Mouse (Mus musculus): ENCODE data around the gene Golph3l. TPM values are rescaled to one million over a fixed set of nuclear protein-coding genes. Genes with fewer than 3 reads are reported as not detected.
A peak's percentile ranks its signal among the peaks of the same experiment; 100 is the strongest.

The Golph3l gene
- polyA plus RNA-seq, 1 experiment from 2014 or later, result 27.9 TPM

DNA sequence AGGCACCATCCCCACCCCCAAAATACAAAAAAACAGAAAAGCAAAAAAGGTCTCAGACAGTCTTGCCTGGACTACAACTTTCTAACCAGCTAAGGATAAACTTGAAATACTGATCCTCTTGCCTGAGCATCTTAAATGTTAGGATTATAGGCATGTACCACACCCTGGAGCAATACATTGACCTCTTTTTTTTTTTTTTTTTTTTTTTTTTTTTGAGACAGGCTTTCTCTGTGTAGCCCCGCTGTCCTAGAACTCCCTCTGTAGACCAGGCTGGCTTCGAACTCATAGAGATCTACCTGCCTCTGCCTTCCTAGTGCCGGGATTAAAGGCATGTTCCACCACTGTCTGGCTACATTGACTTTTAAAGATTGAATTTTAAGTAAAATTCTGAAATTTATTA, 28.0 kb upstream of the Golph3l start:
- Histone ChIP-seq H3K9me3 (ENCODE audit: control insufficient read depth, low read length) (no peaks in the 10 kb centered on the region), H3K27me3 (replicated peaks; ENCODE audit: control insufficient read depth, insufficient read depth, low read length) (no peaks in the 10 kb centered on the region), H3K27ac (replicated peaks; ENCODE audit: low read depth, low read length) (no peak overlapping the region), H3K4me3 (ENCODE audit: low read depth, low read length) (no peak overlapping the region), H3K9ac (ENCODE audit: low read depth, low read length) (no peak overlapping the region), H3K4me1 (ENCODE audit: control insufficient read depth, insufficient read depth, low read length) (no peaks in the 10 kb centered on the region), H3K4me2 (ENCODE audit: low read depth, low read length) (no peak overlapping the region), H3K36me3 (ENCODE audit: control insufficient read depth, insufficient read depth, low read length) (no peaks in the 10 kb centered on the region)
- ATAC-seq (ENCODE audit: low read depth) (no peak), DNase-seq (ENCODE audit: low spot score) (no peak)
- WGBS, result 91% methylated on average over 3 of the region's 3 CpGs

DNA sequence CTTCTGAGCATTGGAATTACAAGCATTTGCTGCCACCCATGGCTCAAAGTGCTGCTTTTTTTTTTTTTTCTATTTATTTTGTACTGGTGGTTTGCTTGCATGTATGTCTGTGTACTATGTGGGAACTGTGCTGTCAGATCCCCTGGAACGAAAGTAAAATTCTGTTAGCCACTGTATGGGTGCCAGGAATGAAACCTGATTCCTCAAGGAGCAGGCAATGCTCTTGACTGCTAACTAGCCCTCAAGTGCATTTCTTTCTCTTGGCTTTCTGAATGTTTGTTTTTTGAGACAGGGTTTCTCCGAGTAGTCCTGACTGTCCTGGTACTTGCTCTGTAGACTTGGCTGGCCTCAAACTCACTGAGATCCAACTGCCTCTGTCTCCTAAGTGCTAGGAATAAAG, 26.9 kb upstream of the Golph3l start:
- H3K4me3 ChIP-seq (ENCODE audit: low read depth, low read length), result no peak overlapping the region
- DNase-seq (ENCODE audit: low spot score) (peak; percentile 2), ATAC-seq (ENCODE audit: low read depth) (no peak)
- no peaks in the 10 kb centered on the region for H3K4me1 ChIP-seq (ENCODE audit: control insufficient read depth, insufficient read depth, low read length)
- no peak overlapping the region for H3K4me2 ChIP-seq (ENCODE audit: low read depth, low read length)
- H3K9me3 ChIP-seq (ENCODE audit: control insufficient read depth, low read length), result no peaks in the 10 kb centered on the region
- H3K27me3 ChIP-seq (replicated peaks; ENCODE audit: control insufficient read depth, insufficient read depth, low read length), result no peaks in the 10 kb centered on the region
- no peaks in the 10 kb centered on the region for H3K36me3 ChIP-seq (ENCODE audit: control insufficient read depth, insufficient read depth, low read length)
- H3K27ac ChIP-seq (replicated peaks; ENCODE audit: low read depth, low read length), result no peak overlapping the region
- H3K9ac ChIP-seq (ENCODE audit: low read depth, low read length), result no peak overlapping the region
- WGBS, result 53% methylated on average over 2 of the region's 2 CpGs

DNA sequence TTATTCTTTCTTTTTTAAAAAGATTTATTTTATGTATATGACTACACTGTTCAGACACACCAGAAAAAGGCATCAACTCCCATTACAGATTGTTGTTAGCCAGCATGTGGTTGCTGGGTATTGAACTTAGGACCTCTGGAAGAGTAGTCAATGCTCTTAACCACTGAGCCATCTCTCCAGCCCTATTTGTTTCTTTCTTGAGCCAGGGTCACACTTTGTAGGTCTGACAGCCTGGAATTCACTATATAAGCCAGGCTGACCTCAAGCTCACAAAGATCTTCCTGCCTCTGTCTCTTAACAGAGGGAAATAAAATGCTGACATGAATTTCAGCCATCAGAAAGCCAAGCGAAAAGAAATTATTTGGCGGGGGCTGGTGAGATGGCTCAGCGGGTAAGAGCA, 19.1 kb upstream of the Golph3l start:
- 88% methylated on average over 3 of the region's 3 CpGs for WGBS

DNA sequence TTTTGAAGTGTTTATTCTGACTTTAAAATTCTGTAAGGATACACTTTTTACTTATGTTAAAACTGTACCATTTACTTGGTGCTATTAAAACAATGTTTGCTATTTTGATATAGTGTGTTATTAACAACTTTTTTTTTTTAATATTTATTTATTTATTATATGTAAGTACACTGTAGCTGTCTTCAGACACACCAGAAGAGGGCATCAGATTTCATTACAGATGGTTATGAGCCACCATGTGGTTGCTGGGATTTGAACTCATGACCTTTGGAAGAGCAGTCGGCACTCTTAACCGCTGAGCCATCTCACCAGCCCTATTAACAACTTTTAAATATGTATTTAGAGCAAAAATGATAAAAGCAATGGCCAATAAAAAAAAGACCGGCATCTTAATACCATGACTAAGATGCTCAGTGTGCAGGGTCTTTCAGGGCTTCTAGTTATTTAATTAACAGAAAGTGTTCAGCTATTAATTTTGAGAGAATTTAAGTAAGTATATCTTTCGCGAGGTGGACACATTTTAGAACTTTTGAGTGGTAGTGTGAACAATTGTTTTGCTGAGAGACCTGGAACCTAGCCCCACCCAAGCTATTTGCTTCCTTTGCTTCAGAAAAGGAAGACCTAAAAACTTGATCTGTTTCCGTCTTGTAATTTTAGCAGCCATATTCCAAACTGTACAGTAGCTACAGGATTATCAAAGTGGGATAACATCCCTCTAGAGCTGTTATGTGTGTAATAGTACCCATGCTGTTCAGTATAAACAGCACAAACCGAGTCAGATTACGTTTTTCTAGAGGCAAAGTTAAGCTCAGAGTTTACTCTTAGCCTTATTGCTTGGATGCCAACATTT, 755 bp upstream of the Golph3l start:
- ATAC-seq (ENCODE audit: low read depth), result no peak
- Histone ChIP-seq H3K27ac (replicated peaks; ENCODE audit: low read depth, low read length) (0 out of 2 replicates have a peak overlapping the region, but pooled peaks have one; percentile 19), H3K36me3 (ENCODE audit: control insufficient read depth, insufficient read depth, low read length) (peaks cover 20% of the 10 kb centered on the region), H3K4me2 (ENCODE audit: low read depth, low read length) (peak overlapping the region; percentile 75), H3K9ac (ENCODE audit: low read depth, low read length) (no peak overlapping the region), H3K27me3 (replicated peaks; ENCODE audit: control insufficient read depth, insufficient read depth, low read length) (no peaks in the 10 kb centered on the region), H3K4me3 (ENCODE audit: low read depth, low read length) (peak overlapping the region; percentile 66), H3K9me3 (ENCODE audit: control insufficient read depth, low read length) (no peaks in the 10 kb centered on the region), H3K4me1 (ENCODE audit: control insufficient read depth, insufficient read depth, low read length) (peaks cover 8% of the 10 kb centered on the region)
- 53% methylated on average over 8 of the region's 8 CpGs for WGBS
- DNase-seq (ENCODE audit: low spot score), result no peak

More for the DNA sequence above, 19.1 kb upstream of the Golph3l start:
- H3K9me3 ChIP-seq (ENCODE audit: control insufficient read depth, low read length), result no peaks in the 10 kb centered on the region
- no peak for DNase-seq (ENCODE audit: low spot score)
- no peak for ATAC-seq (ENCODE audit: low read depth)
- no peaks in the 10 kb centered on the region for H3K4me1 ChIP-seq (ENCODE audit: control insufficient read depth, insufficient read depth, low read length)
- H3K36me3 ChIP-seq (ENCODE audit: control insufficient read depth, insufficient read depth, low read length), result no peaks in the 10 kb centered on the region
- H3K4me3 ChIP-seq (ENCODE audit: low read depth, low read length), result no peak overlapping the region
- no peaks in the 10 kb centered on the region for H3K27me3 ChIP-seq (replicated peaks; ENCODE audit: control insufficient read depth, insufficient read depth, low read length)
- no peak overlapping the region for H3K27ac ChIP-seq (replicated peaks; ENCODE audit: low read depth, low read length)
- H3K9ac ChIP-seq (ENCODE audit: low read depth, low read length), result no peak overlapping the region
- no peak overlapping the region for H3K4me2 ChIP-seq (ENCODE audit: low read depth, low read length)

DNA sequence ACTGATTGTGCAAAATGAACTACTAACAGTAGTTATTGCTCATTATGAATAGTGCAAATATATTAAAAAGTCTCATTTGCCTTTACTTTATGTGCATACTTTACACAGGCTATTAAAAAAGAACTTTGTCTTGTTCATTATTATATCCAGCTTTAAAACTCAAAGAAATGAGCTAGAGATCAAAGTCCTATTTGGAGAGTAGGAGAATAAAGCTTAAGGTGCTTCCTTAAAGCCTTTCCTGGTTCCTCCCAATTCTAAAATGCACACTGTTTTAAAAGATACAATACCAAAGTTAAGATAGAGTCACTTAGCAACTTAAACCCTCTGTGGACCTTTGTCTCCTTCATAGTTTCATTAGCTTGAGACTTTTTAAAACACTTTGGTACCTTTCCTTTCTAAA, 10.0 kb downstream of the Golph3l start:
- H3K4me1 ChIP-seq (ENCODE audit: control insufficient read depth, insufficient read depth, low read length), result no peaks in the 10 kb centered on the region
- H3K9ac ChIP-seq (ENCODE audit: low read depth, low read length), result no peak overlapping the region
- H3K4me2 ChIP-seq (ENCODE audit: low read depth, low read length), result no peak overlapping the region
- peaks cover 31% of the 10 kb centered on the region for H3K36me3 ChIP-seq (ENCODE audit: control insufficient read depth, insufficient read depth, low read length)
- H3K27me3 ChIP-seq (replicated peaks; ENCODE audit: control insufficient read depth, insufficient read depth, low read length), result no peaks in the 10 kb centered on the region
- DNase-seq (ENCODE audit: low spot score) (no peak), ATAC-seq (ENCODE audit: low read depth) (no peak)
- no peak overlapping the region for H3K4me3 ChIP-seq (ENCODE audit: low read depth, low read length)
- H3K9me3 ChIP-seq (ENCODE audit: control insufficient read depth, low read length), result no peaks in the 10 kb centered on the region
- H3K27ac ChIP-seq (replicated peaks; ENCODE audit: low read depth, low read length), result no peak overlapping the region

DNA sequence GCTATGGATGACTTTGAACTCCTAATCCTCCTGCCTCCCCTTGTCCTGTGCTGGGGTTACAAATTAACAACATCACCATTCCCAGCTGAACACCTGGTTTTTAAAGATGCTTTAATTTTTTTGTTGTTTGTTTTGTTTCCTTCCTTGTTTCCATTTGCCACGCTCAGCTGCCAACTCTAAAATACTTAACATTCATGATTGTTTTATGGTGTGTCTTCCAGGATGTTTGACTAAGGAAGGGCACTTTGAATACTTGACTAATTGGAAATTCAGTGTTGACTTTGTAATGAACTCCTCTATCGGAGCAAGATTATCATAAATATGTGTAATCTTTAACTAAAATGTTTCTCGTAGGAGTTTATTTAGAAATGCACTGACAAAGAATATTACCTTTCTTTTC, 12.6 kb downstream of the Golph3l start:
- DNase-seq (ENCODE audit: low spot score) (no peak), ATAC-seq (ENCODE audit: low read depth) (no peak)
- H3K9me3 ChIP-seq (ENCODE audit: control insufficient read depth, low read length), result no peaks in the 10 kb centered on the region
- no peaks in the 10 kb centered on the region for H3K4me1 ChIP-seq (ENCODE audit: control insufficient read depth, insufficient read depth, low read length)
- no peak overlapping the region for H3K4me2 ChIP-seq (ENCODE audit: low read depth, low read length)
- no peak overlapping the region for H3K27ac ChIP-seq (replicated peaks; ENCODE audit: low read depth, low read length)
- peaks cover 12% of the 10 kb centered on the region for H3K36me3 ChIP-seq (ENCODE audit: control insufficient read depth, insufficient read depth, low read length)
- H3K4me3 ChIP-seq (ENCODE audit: low read depth, low read length), result no peak overlapping the region
- no peak overlapping the region for H3K9ac ChIP-seq (ENCODE audit: low read depth, low read length)
- WGBS, result 86% methylated on average over 3 of the region's 3 CpGs
- H3K27me3 ChIP-seq (replicated peaks; ENCODE audit: control insufficient read depth, insufficient read depth, low read length), result no peaks in the 10 kb centered on the region

DNA sequence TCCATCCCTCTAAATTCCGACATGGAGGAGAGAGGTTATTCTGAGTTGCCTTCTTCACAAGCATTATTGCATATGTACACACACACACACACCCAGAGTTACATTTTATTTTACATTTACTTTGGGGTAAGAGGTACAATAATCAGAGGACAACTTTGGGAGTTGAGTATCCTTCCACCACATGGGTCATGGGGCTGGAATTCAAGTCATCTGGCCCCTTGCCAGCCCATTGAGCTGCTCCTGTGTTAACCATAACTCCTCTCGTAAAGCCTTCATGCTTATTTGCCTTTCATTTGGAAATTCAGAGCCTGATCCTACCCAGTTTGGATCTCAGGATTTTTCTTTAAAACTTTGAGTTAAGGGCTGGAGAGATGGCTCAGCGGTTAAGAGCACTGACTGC, 17.4 kb downstream of the Golph3l start:
- ATAC-seq (ENCODE audit: low read depth), result no peak
- H3K27ac ChIP-seq (replicated peaks; ENCODE audit: low read depth, low read length), result no peak overlapping the region

DNA sequence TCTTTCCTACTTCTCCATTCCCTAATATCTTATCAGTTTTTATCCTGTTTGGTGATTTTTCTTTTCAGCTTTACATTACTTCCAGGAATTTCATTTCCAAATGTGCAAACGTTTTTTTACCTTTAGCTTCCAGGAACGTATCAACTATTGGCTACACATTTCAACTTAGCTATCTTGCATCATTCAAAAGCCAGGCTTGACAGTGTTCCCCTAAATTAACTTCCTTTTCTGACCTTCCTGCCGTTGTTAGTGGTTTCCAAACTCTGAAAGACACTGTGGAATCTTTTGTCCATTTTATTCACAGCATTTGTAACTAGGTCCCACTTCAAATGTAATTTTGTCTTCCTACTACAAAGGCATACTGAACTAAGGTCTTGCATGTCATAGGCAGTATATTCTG, 20.5 kb downstream of the Golph3l start:
- H3K27ac ChIP-seq (replicated peaks; ENCODE audit: low read depth, low read length), result no peak overlapping the region
- peaks cover 46% of the 10 kb centered on the region for H3K36me3 ChIP-seq (ENCODE audit: control insufficient read depth, insufficient read depth, low read length)
- no peak overlapping the region for H3K9ac ChIP-seq (ENCODE audit: low read depth, low read length)
- WGBS, result 64% methylated on average over 3 of the region's 3 CpGs
- no peak overlapping the region for H3K4me3 ChIP-seq (ENCODE audit: low read depth, low read length)
- no peak overlapping the region for H3K4me2 ChIP-seq (ENCODE audit: low read depth, low read length)
- ATAC-seq (ENCODE audit: low read depth), result no peak
- H3K27me3 ChIP-seq (replicated peaks; ENCODE audit: control insufficient read depth, insufficient read depth, low read length), result no peaks in the 10 kb centered on the region
- no peaks in the 10 kb centered on the region for H3K4me1 ChIP-seq (ENCODE audit: control insufficient read depth, insufficient read depth, low read length)
- no peak for DNase-seq (ENCODE audit: low spot score)
- no peaks in the 10 kb centered on the region for H3K9me3 ChIP-seq (ENCODE audit: control insufficient read depth, low read length)

More for the DNA sequence above, 17.4 kb downstream of the Golph3l start:
- H3K9ac ChIP-seq (ENCODE audit: low read depth, low read length), result no peak overlapping the region
- 80% methylated on average over 3 of the region's 3 CpGs for WGBS
- H3K4me2 ChIP-seq (ENCODE audit: low read depth, low read length), result no peak overlapping the region
- H3K4me1 ChIP-seq (ENCODE audit: control insufficient read depth, insufficient read depth, low read length), result no peaks in the 10 kb centered on the region
- H3K36me3 ChIP-seq (ENCODE audit: control insufficient read depth, insufficient read depth, low read length), result peaks cover 41% of the 10 kb centered on the region
- no peak for DNase-seq (ENCODE audit: low spot score)
- no peak overlapping the region for H3K4me3 ChIP-seq (ENCODE audit: low read depth, low read length)
- no peaks in the 10 kb centered on the region for H3K27me3 ChIP-seq (replicated peaks; ENCODE audit: control insufficient read depth, insufficient read depth, low read length)
- no peaks in the 10 kb centered on the region for H3K9me3 ChIP-seq (ENCODE audit: control insufficient read depth, low read length)

DNA sequence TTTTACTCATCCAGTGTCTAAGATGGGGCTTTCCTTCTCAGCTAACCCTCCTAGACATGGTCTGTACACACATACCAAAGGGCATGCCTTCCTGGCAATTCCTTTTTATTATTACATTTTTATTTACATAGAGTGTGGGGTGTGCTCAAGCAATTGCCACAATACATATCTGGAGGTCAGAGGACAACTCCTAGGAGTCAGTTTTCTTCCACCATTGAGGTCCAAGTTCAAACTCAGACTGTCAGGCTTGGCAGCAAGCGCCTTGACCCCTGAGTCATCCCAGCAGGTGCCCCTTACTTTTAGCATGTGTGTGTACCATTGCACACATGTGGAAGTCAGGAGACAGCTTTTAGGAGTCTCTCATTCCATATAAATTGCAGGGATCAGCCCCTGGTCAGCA, 25.3 kb downstream of the Golph3l start:
- no peaks in the 10 kb centered on the region for H3K27me3 ChIP-seq (replicated peaks; ENCODE audit: control insufficient read depth, insufficient read depth, low read length)
- H3K4me3 ChIP-seq (ENCODE audit: low read depth, low read length), result no peak overlapping the region
- WGBS, result 89% methylated on average over 1 of the region's 1 CpGs
- H3K9ac ChIP-seq (ENCODE audit: low read depth, low read length), result no peak overlapping the region
- DNase-seq (ENCODE audit: low spot score) (no peak), ATAC-seq (ENCODE audit: low read depth) (no peak)
- H3K36me3 ChIP-seq (ENCODE audit: control insufficient read depth, insufficient read depth, low read length), result peaks cover 52% of the 10 kb centered on the region
- no peaks in the 10 kb centered on the region for H3K4me1 ChIP-seq (ENCODE audit: control insufficient read depth, insufficient read depth, low read length)
- H3K27ac ChIP-seq (replicated peaks; ENCODE audit: low read depth, low read length), result no peak overlapping the region
- H3K9me3 ChIP-seq (ENCODE audit: control insufficient read depth, low read length), result no peaks in the 10 kb centered on the region
- H3K4me2 ChIP-seq (ENCODE audit: low read depth, low read length), result no peak overlapping the region

All from embryonic facial prominence, embryonic 14.5 days (tissue).